Mouse (Mus musculus) adrenal gland, postnatal 25 days (tissue): Measurements from ENCODE around the gene Ttc7b. TPM values are rescaled to one million over a fixed set of nuclear protein-coding genes. Genes with fewer than 3 reads are reported as not detected.

Experiments
- DNase-seq: peaks from one replicate; pipeline ENCODE4 v3.0.0; 2021; ENCODE audit warnings: mixed read lengths
- total RNA-seq: library from RNA; stranded (reverse); gene quantifications from 2 replicates; pipeline ENCODE4 v1.2.3, GENCODE M21; 2021

Ttc7b gene
- total RNA-seq, 1 experiment from 2014 or later, result 92.8 TPM

GRCm38 (mm10) chr12:100414717-100415398, 105.8 kb downstream of the Ttc7b start:
- no peak for DNase-seq

GRCm38 (mm10) chr12:100408714-100409113, 111.9 kb downstream of the Ttc7b start:
- DNase-seq, result no peak

GRCm38 (mm10) chr12:100408143-100408542, 112.5 kb downstream of the Ttc7b start:
- DNase-seq, result no peak

GRCm38 (mm10) chr12:100407371-100407770, 113.3 kb downstream of the Ttc7b start:
- DNase-seq, result no peak

GRCm38 (mm10) chr12:100406094-100406493, 114.5 kb downstream of the Ttc7b start:
- DNase-seq, result no peak

GRCm38 (mm10) chr12:100405512-100406030, 115.1 kb downstream of the Ttc7b start:
- DNase-seq, result no peak

GRCm38 (mm10) chr12:100404430-100404829, 116.2 kb downstream of the Ttc7b start:
- DNase-seq, result no peak

GRCm38 (mm10) chr12:100403005-100403324, 117.7 kb downstream of the Ttc7b start:
- no peak for DNase-seq

GRCm38 (mm10) chr12:100402296-100403004, 118.2 kb downstream of the Ttc7b start:
- no peak for DNase-seq

- DNase-seq, result no peak
Observed at GRCm38 (mm10) chr12:100400119-100400518, 120.5 kb downstream of the Ttc7b start.

GRCm38 (mm10) chr12:100399126-100399727, 121.4 kb downstream of the Ttc7b start:
- DNase-seq, result no peak

- no peak for DNase-seq
Observed at GRCm38 (mm10) chr12:100398268-100398943, 122.2 kb downstream of the Ttc7b start.

- DNase-seq, result no peak
Observed at GRCm38 (mm10) chr12:100397432-100398146, 123.0 kb downstream of the Ttc7b start.

- DNase-seq, result no peak
Observed at GRCm38 (mm10) chr12:100396806-100397205, 123.8 kb downstream of the Ttc7b start.

- DNase-seq, result no peak
Observed at GRCm38 (mm10) chr12:100393532-100393931, 127.1 kb downstream of the Ttc7b start.

- DNase-seq, result no peak
Observed at GRCm38 (mm10) chr12:100393109-100393508, 127.5 kb downstream of the Ttc7b start.

- DNase-seq, result no peak
Observed at GRCm38 (mm10) chr12:100392466-100392865, 128.2 kb downstream of the Ttc7b start.

GRCm38 (mm10) chr12:100391890-100392289, 128.7 kb downstream of the Ttc7b start:
- DNase-seq, result no peak

GRCm38 (mm10) chr12:100389878-100390710, 130.5 kb downstream of the Ttc7b start:
- DNase-seq, result no peak

- DNase-seq, result no peak
Observed at GRCm38 (mm10) chr12:100386259-100386658, 134.4 kb downstream of the Ttc7b start.

- no peak for DNase-seq
Observed at GRCm38 (mm10) chr12:100382526-100382925, 138.1 kb downstream of the Ttc7b start.
